Mouse (Mus musculus) MEL (cell line): ENCODE data around the gene Abtb1. TPM values are rescaled to one million over a fixed set of nuclear protein-coding genes. Genes with fewer than 3 reads are reported as not detected.

ENCODE experiments used
- DNase-seq: peaks from one replicate; pipeline ENCODE4 v3.0.0; 2011; ENCODE audit warnings: low read depth, low spot score
- H3K27ac ChIP-seq: 2 replicates; pipeline ENCODE4 v1.5.1; 2012; ENCODE audit warnings: low read depth, mild to moderate bottlenecking, control low read depth, low read length, moderate library complexity; ENCODE audit not compliant: control insufficient read depth
- H3K27me3 ChIP-seq, 2 experiments: fragments of 150-350 bp in 1 of 2; sonication (generic) in 1 of 2; 2 replicates each; pipeline ENCODE4 v1.6.1; 2012; ENCODE audit warnings: low read length in 2 of 2, mild to moderate bottlenecking in 2 of 2, improper control_type of control experiment in 1 of 2, moderate library complexity in 1 of 2; ENCODE audit not compliant: insufficient read depth in 2 of 2, control insufficient read depth in 1 of 2
- H3K36me3 ChIP-seq, 2 experiments: 2 replicates each; pipeline ENCODE4 v1.6.1; 2012 to 2014; ENCODE audit warnings: low read length in 2 of 2, improper control_type of control experiment in 1 of 2, inconsistent platforms in 1 of 2, mild to moderate bottlenecking in 1 of 2; ENCODE audit not compliant: insufficient read depth in 2 of 2, control insufficient read depth in 1 of 2
- H3K4me1 ChIP-seq, 2 experiments: fragments of 150-350 bp in 1 of 2; sonication (generic) in 1 of 2; 2 replicates each; pipeline ENCODE4 v1.6.1; 2012; ENCODE audit warnings: low read length in 2 of 2, improper control_type of control experiment in 1 of 2, mild to moderate bottlenecking in 1 of 2; ENCODE audit not compliant: insufficient read depth in 2 of 2, control insufficient read depth in 1 of 2
- H3K4me3 ChIP-seq, 2 experiments: fragments of 150-350 bp in 1 of 2; sonication (generic) in 1 of 2; 2 replicates each; pipeline ENCODE4 v1.5.1; 2012; ENCODE audit warnings: low read depth in 2 of 2, low read length in 2 of 2, mild to moderate bottlenecking in 2 of 2, moderate library complexity in 2 of 2, control low read depth in 1 of 2, improper control_type of control experiment in 1 of 2; ENCODE audit not compliant: control insufficient read depth in 1 of 2, insufficient read depth in 1 of 2
- H3K79me2 ChIP-seq: 2 replicates; pipeline ENCODE4 v1.6.1; 2012; ENCODE audit warnings: mild to moderate bottlenecking, low read length, moderate library complexity; ENCODE audit not compliant: control insufficient read depth, poor library complexity, insufficient read depth
- H3K9ac ChIP-seq: 2 replicates; pipeline ENCODE4 v1.6.1; 2012; ENCODE audit warnings: low read depth, mild to moderate bottlenecking, control low read depth, low read length, moderate library complexity; ENCODE audit not compliant: control insufficient read depth, poor library complexity, severe bottlenecking
- H3K9me3 ChIP-seq: fragments of 150-350 bp; sonication (generic); replicated peaks from 2 replicates; pipeline ENCODE4 v1.6.1; 2012; ENCODE audit warnings: mild to moderate bottlenecking, low read length, improper control_type of control experiment, moderate library complexity; ENCODE audit not compliant: insufficient read depth
- BHLHE40 ChIP-seq: IDR thresholded peaks from 2 replicates; pipeline ENCODE4 v1.6.1; 2012; ENCODE audit warnings: low read depth, mild to moderate bottlenecking, inconsistent platforms, low read length, improper control_type of control experiment, borderline replicate concordance
- CHD1 ChIP-seq: IDR thresholded peaks from 2 replicates; pipeline ENCODE4 v1.6.1; 2012; ENCODE audit warnings: low read depth, mild to moderate bottlenecking, inconsistent platforms, low read length, improper control_type of control experiment
- CTCF ChIP-seq, 3 experiments: IDR thresholded peaks in 2 of 3; conservative IDR thresholded peaks in 1 of 3; 2 replicates each; pipeline ENCODE4 v1.5.1; 2011 to 2012; ENCODE audit warnings: low read length in 3 of 3, low read depth in 2 of 3, mild to moderate bottlenecking in 2 of 3, improper control_type of control experiment in 1 of 3, inconsistent platforms in 1 of 3, mixed read lengths in 1 of 3, moderate library complexity in 1 of 3; ENCODE audit not compliant: control insufficient read depth in 1 of 3, insufficient read depth in 1 of 3, poor library complexity in 1 of 3, severe bottlenecking in 1 of 3
- E2F4 ChIP-seq: IDR thresholded peaks from 2 replicates; pipeline ENCODE4 v1.6.1; 2011; ENCODE audit warnings: low read depth, low read length, improper control_type of control experiment, borderline replicate concordance
- ELF1 ChIP-seq: IDR thresholded peaks from 2 replicates; pipeline ENCODE4 v1.6.1; 2014; ENCODE audit warnings: low read depth, mild to moderate bottlenecking, inconsistent platforms, low read length, improper control_type of control experiment, moderate library complexity
- HCFC1 ChIP-seq: IDR thresholded peaks from 2 replicates; pipeline ENCODE4 v1.6.1; 2012; ENCODE audit warnings: low read depth, mild to moderate bottlenecking, inconsistent platforms, low read length, improper control_type of control experiment, moderate library complexity
- KAT2A ChIP-seq: conservative IDR thresholded peaks from 2 replicates; pipeline ENCODE4 v1.6.1; 2012; ENCODE audit warnings: low read depth, low read length, improper control_type of control experiment, inconsistent platforms
- MAX ChIP-seq: IDR thresholded peaks from 2 replicates; pipeline ENCODE4 v1.6.1; 2011; ENCODE audit warnings: low read length, improper control_type of control experiment
- MXI1 ChIP-seq: IDR thresholded peaks from 2 replicates; pipeline ENCODE4 v1.6.1; 2011; ENCODE audit warnings: mild to moderate bottlenecking, low read depth, low read length, improper control_type of control experiment
- NELFE ChIP-seq: IDR thresholded peaks from 2 replicates; pipeline ENCODE4 v1.6.1; 2011; ENCODE audit warnings: low read depth, low read length, improper control_type of control experiment
- POLR2A ChIP-seq, 2 experiments: IDR thresholded peaks; 2 replicates each; pipeline ENCODE4 v1.6.1; 2011 to 2012; ENCODE audit warnings: low read length in 2 of 2, mild to moderate bottlenecking in 2 of 2, control low read depth in 1 of 2, improper control_type of control experiment in 1 of 2, low read depth in 1 of 2, moderate library complexity in 1 of 2; ENCODE audit not compliant: control insufficient read depth in 1 of 2, insufficient read depth in 1 of 2, poor library complexity in 1 of 2
- RAD21 ChIP-seq: IDR thresholded peaks from 2 replicates; pipeline ENCODE4 v1.6.1; 2011; ENCODE audit warnings: mild to moderate bottlenecking, low read depth, low read length, improper control_type of control experiment
- SMC3 ChIP-seq: IDR thresholded peaks from 2 replicates; pipeline ENCODE4 v1.6.1; 2011; ENCODE audit warnings: low read depth, low read length, improper control_type of control experiment
- TBP ChIP-seq: IDR thresholded peaks from 2 replicates; pipeline ENCODE4 v1.8.0; 2011; ENCODE audit warnings: low read depth, low read length, improper control_type of control experiment
- ZC3H11A ChIP-seq: IDR thresholded peaks from 2 replicates; pipeline ENCODE4 v1.6.1; 2012; ENCODE audit warnings: low read depth, mild to moderate bottlenecking, inconsistent platforms, low read length, improper control_type of control experiment
- ZKSCAN1 ChIP-seq: IDR thresholded peaks from 2 replicates; pipeline ENCODE4 v1.6.1; 2012; ENCODE audit warnings: low read depth, mild to moderate bottlenecking, inconsistent platforms, low read length, improper control_type of control experiment, moderate library complexity
- ZMIZ1 ChIP-seq: IDR thresholded peaks from 2 replicates; pipeline ENCODE4 v1.6.1; 2012; ENCODE audit warnings: low read depth, mild to moderate bottlenecking, inconsistent platforms, low read length, improper control_type of control experiment, moderate library complexity
- polyA plus RNA-seq, 2 experiments: library from polyadenylated mRNA; stranded (reverse) in 1 of 2; unstranded in 1 of 2; fragments of >175 nt in 1 of 2; fragments of >200 nt in 1 of 2; gene quantifications; 2 replicates each; pipeline versions ENCODE4 v1.2.1 to v1.2.4; 2012; ENCODE audit warnings: low replicate concordance in 2 of 2, low read depth in 1 of 2; ENCODE audit not compliant: insufficient read length in 2 of 2, insufficient read depth in 1 of 2, missing spikeins in 1 of 2
- total RNA-seq: library from RNA; depleted of rRNA; stranded (reverse); fragments of 300-350 nt; gene quantifications from 2 replicates; pipeline ENCODE4 v1.2.3, GENCODE M21; 2012

The Abtb1 gene
- total and polyA plus RNA-seq, 3 experiments = 7.4 to 16.9 TPM; not detected in 1

GRCm38 (mm10) chr6:88832663-88833062 is 9.1 kb downstream of the Abtb1 start:
- peak; percentile 78 for DNase-seq
- Histone ChIP-seq H3K9ac (0 out of 2 replicates have a peak overlapping the region, but pooled peaks have one; percentile 11), H3K9me3 (no peaks in the 10 kb centered on the region), H3K79me2 (no peaks in the 10 kb centered on the region), H3K4me1 (peaks cover 4% of the 10 kb centered on the region in 2 experiments; a peak in 3 of 4 replicates), H3K36me3 (peaks cover 0 to 3% of the 10 kb centered on the region in 2 experiments; a peak in 1 of 4 replicates), H3K27ac (no peak overlapping the region), H3K27me3 (no peaks in the 10 kb centered on the region), H3K4me3 (no peak overlapping the region)
- TF ChIP-seq E2F4 (no peak), TBP (0 out of 2 replicates have a peak, but pooled peaks have one; percentile 37), POLR2A (IDR thresholded peaks at IDR 0.05; ENCODE audit: control insufficient read depth in 1 of 2, insufficient read depth in 1 of 2, low read depth in 1 of 2, low read length in 2 of 2, poor library complexity in 1 of 2) (peak in 1 of 2 experiments; percentile 54; a peak in 2 of 4 replicates), NELFE (peak; percentile 27; the same call in 1 of the 2 replicates), MAX (0 out of 2 replicates have a peak, but pooled peaks have one; percentile 35)

- Histone ChIP-seq H3K4me3 (no peak overlapping the region), H3K27ac (no peak overlapping the region), H3K9me3 (no peaks in the 10 kb centered on the region), H3K4me1 (peaks cover 4% of the 10 kb centered on the region in 2 experiments; a peak in 3 of 4 replicates), H3K36me3 (peaks cover 0 to 3% of the 10 kb centered on the region in 2 experiments; a peak in 1 of 4 replicates), H3K9ac (no peak overlapping the region), H3K27me3 (no peaks in the 10 kb centered on the region), H3K79me2 (no peaks in the 10 kb centered on the region)
- TF ChIP-seq NELFE (no peak), RAD21 (peak; percentile 50), CTCF (IDR thresholded peaks at IDR 0.05 in 2 of 3, conservative IDR thresholded peaks at IDR 0.05 in 1 of 3; ENCODE audit: control insufficient read depth in 1 of 3, insufficient read depth in 1 of 3, low read depth in 2 of 3, low read length in 3 of 3, poor library complexity in 1 of 3, severe bottlenecking in 1 of 3) (peak; percentile 49 to 82 (median 82)), HCFC1 (no peak), ZC3H11A (peak; percentile 59), SMC3 (peak; percentile 90)
- peak; percentile 87 for DNase-seq
Observed at GRCm38 (mm10) chr6:88831456-88831855, 10.3 kb downstream of the Abtb1 start.

GRCm38 (mm10) chr6:88830112-88830702 is 11.6 kb downstream of the Abtb1 start:
- Histone ChIP-seq H3K4me1 (peaks cover 4% of the 10 kb centered on the region in 2 experiments; a peak in 3 of 4 replicates), H3K9ac (no peak overlapping the region), H3K79me2 (no peaks in the 10 kb centered on the region), H3K27me3 (no peaks in the 10 kb centered on the region), H3K27ac (no peak overlapping the region)
- DNase-seq = no peak
- no peak for TF ChIP-seq MAX
- TF ChIP-seq ZMIZ1 = no peak
- TF ChIP-seq CTCF (IDR thresholded peaks at IDR 0.05 in 2 of 3, conservative IDR thresholded peaks at IDR 0.05 in 1 of 3; ENCODE audit: control insufficient read depth in 1 of 3, insufficient read depth in 1 of 3, low read depth in 2 of 3, low read length in 3 of 3, poor library complexity in 1 of 3, severe bottlenecking in 1 of 3) = no peak
- no peak for TF ChIP-seq ELF1
- TF ChIP-seq RAD21 = no peak
- TF ChIP-seq CHD1 = no peak
- no peak for TF ChIP-seq HCFC1
- TF ChIP-seq TBP = no peak
- no peak for TF ChIP-seq KAT2A
- TF ChIP-seq ZKSCAN1 = no peak
- TF ChIP-seq BHLHE40 = no peak
- no peak for TF ChIP-seq MXI1
- TF ChIP-seq, all 39 proteins: peak for 0
- peaks cover 0 to 3% of the 10 kb centered on the region in 2 experiments; a peak in 1 of 4 replicates for H3K36me3 ChIP-seq
- no peaks in the 10 kb centered on the region for H3K9me3 ChIP-seq
- no peak overlapping the region for H3K4me3 ChIP-seq
